ENCODE assay signal across 14 mouse cellular contexts in the genomic region with DNA sequence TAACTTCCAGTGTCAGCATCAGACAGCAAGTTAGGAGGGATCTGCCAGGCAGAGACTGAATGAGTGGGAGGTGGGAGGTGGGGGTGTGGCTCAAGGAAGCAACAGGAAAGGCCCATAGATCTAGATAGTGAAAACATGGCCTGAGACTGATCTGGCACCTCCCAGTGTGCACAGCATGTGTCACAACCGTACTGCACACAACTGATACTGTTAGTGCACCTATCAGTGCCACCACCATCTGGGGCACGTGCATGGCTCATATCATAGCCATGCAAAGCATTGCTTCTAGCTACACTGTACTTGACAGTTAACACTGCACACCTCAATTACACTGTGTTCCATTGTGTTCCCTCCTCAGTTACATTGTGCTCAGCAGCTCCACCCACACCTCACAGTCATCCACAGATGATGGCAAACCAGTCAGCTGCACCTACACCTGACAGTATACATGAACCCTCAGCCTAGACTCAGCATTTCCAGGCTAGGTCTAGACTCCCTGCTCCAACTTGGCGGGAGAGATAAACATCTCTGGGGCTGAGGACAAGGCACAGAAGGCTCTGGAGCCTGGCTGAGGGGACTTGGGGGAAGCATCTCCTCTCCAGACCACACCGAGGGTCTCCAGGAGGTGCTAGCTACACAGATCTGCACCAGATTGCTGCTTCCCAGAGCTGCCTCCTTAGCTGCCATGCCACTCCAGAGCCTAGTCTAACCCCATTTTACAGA.
DNase-seq lines count a peak whose midpoint lies in the region; ATAC-seq lines count a peak whose summit lies in the region.
"Had no signal": no experiment of that assay in that cellular context is flagged by ENCODE, and none has a peak within 500 bp of the region (broad histone marks: within the 10 kb centered on the region; RNA-seq: fewer than 3 reads in every experiment).

No protein-coding gene starts in this region.

- peak; percentile 36; the same call in 1 of the 2 replicates for ATAC-seq in forebrain, embryonic 16.5 days
- ATAC-seq in forebrain, embryonic 11.5 days (replicated peaks; ENCODE audit: low FRiP score), result no peak
- peak; percentile 51; the same call in 1 of the 2 replicates for ATAC-seq in kidney, embryonic 16.5 days (ENCODE audit: low FRiP score, low TSS enrichment)
- peak; percentile 78 for ATAC-seq in erythroid progenitor cell, adult 5-6 weeks (replicated peaks; ENCODE audit: low FRiP score, poor library complexity, severe bottlenecking)
- peak; percentile 84 for ATAC-seq in megakaryocyte progenitor cell, adult 5-6 weeks (replicated peaks; ENCODE audit: poor library complexity)
- ATAC-seq: inflammation-experienced regulatory T-cells, adult 6 months had no signal

- no peak overlapping the region for H3K27ac ChIP-seq in forebrain, embryonic 16.5 days (ENCODE audit: low read length)
- no peak overlapping the region for H3K27ac ChIP-seq in forebrain, embryonic 11.5 days (ENCODE audit: low read depth, low read length)
- H3K27ac ChIP-seq in kidney, embryonic 16.5 days (ENCODE audit: low read length), result no peak overlapping the region
- no peak overlapping the region for H3K27ac ChIP-seq in embryonic facial prominence, embryonic 10.5 days (replicated peaks)
- H3K27ac ChIP-seq: embryonic facial prominence, embryonic 15.5 days; limb, embryonic 12.5 days had no signal

- DNase-seq in forebrain, embryonic 11.5 days (ENCODE audit: low spot score), result no peak
- no peak for DNase-seq in kidney, adult 11 months
- DNase-seq in cerebellum, postnatal 10 days, result no peak
- no peak for DNase-seq in embryonic facial prominence, embryonic 10.5 days (ENCODE audit: low spot score)
- DNase-seq: cerebellum, postnatal 14 days; right cerebral cortex, postnatal 4 days had no signal

- H3K4me2 ChIP-seq in forebrain, embryonic 16.5 days (ENCODE audit: low read length), result no peak overlapping the region
- H3K4me2 ChIP-seq in forebrain, embryonic 11.5 days (ENCODE audit: low read depth, low read length, severe bottlenecking), result no peak overlapping the region
- no peak overlapping the region for H3K4me2 ChIP-seq in kidney, embryonic 16.5 days (replicated peaks; ENCODE audit: low read depth, low read length)
- H3K4me2 ChIP-seq: embryonic facial prominence, embryonic 15.5 days; limb, embryonic 12.5 days had no signal

- no peak overlapping the region for H3K4me3 ChIP-seq in forebrain, embryonic 16.5 days (replicated peaks; ENCODE audit: low read length)
- H3K4me3 ChIP-seq in forebrain, embryonic 11.5 days (ENCODE audit: low read depth, low read length), result no peak overlapping the region
- no peak overlapping the region for H3K4me3 ChIP-seq in kidney, embryonic 16.5 days (ENCODE audit: low read length)
- no peak overlapping the region for H3K4me3 ChIP-seq in embryonic facial prominence, embryonic 10.5 days
- H3K4me3 ChIP-seq: embryonic facial prominence, embryonic 15.5 days; limb, embryonic 12.5 days; myocyte had no signal

- H3K27me3 ChIP-seq in forebrain, embryonic 16.5 days (replicated peaks; ENCODE audit: control insufficient read depth, insufficient read depth, low read length), result no peaks in the 10 kb centered on the region
- no peaks in the 10 kb centered on the region for H3K27me3 ChIP-seq in forebrain, embryonic 11.5 days (ENCODE audit: control insufficient read depth, insufficient read depth, low read length)
- H3K27me3 ChIP-seq in kidney, embryonic 16.5 days (ENCODE audit: insufficient read depth, low read length), result no peaks in the 10 kb centered on the region
- no peaks in the 10 kb centered on the region for H3K27me3 ChIP-seq in embryonic facial prominence, embryonic 10.5 days (replicated peaks; ENCODE audit: low read depth, poor library complexity, severe bottlenecking)
- H3K27me3 ChIP-seq: embryonic facial prominence, embryonic 15.5 days; limb, embryonic 12.5 days had no signal

- no peaks in the 10 kb centered on the region for H3K9me3 ChIP-seq in forebrain, embryonic 16.5 days (ENCODE audit: control insufficient read depth, low read length)
- H3K9me3 ChIP-seq in forebrain, embryonic 11.5 days (ENCODE audit: control insufficient read depth, low read length), result no peaks in the 10 kb centered on the region
- H3K9me3 ChIP-seq in kidney, embryonic 16.5 days (ENCODE audit: low read length), result no peaks in the 10 kb centered on the region
- no peaks in the 10 kb centered on the region for H3K9me3 ChIP-seq in embryonic facial prominence, embryonic 10.5 days
- H3K9me3 ChIP-seq: embryonic facial prominence, embryonic 15.5 days; limb, embryonic 12.5 days had no signal

- WGBS in forebrain, embryonic 16.5 days, result 80% methylated on average over 4 of the region's 4 CpGs
- 80% methylated on average over 4 of the region's 4 CpGs for WGBS in forebrain, embryonic 11.5 days
- 57% methylated on average over 4 of the region's 4 CpGs for WGBS in kidney, embryonic 16.5 days
- WGBS in embryonic facial prominence, embryonic 10.5 days, result 73% methylated on average over 4 of the region's 4 CpGs

- no peak overlapping the region for H3K9ac ChIP-seq in forebrain, embryonic 16.5 days (replicated peaks; ENCODE audit: low read depth, low read length)
- H3K9ac ChIP-seq in forebrain, embryonic 11.5 days (ENCODE audit: low read length), result no peak overlapping the region
- H3K9ac ChIP-seq in kidney, embryonic 16.5 days (replicated peaks; ENCODE audit: low read length), result no peak overlapping the region
- H3K9ac ChIP-seq: embryonic facial prominence, embryonic 15.5 days; limb, embryonic 12.5 days had no signal

- H3K4me1 ChIP-seq in forebrain, embryonic 16.5 days (replicated peaks; ENCODE audit: control insufficient read depth, insufficient read depth, low read length), result 0 out of 2 replicates have a peak, but pooled peaks cover 2% of the 10 kb centered on the region
- no peaks in the 10 kb centered on the region for H3K4me1 ChIP-seq in forebrain, embryonic 11.5 days (replicated peaks; ENCODE audit: control insufficient read depth, insufficient read depth, low read length)
- H3K4me1 ChIP-seq in kidney, embryonic 16.5 days (ENCODE audit: insufficient read depth, low read length), result peaks cover 10% of the 10 kb centered on the region
- peaks cover 30% of the 10 kb centered on the region for H3K4me1 ChIP-seq in embryonic facial prominence, embryonic 10.5 days
- H3K4me1 ChIP-seq: embryonic facial prominence, embryonic 15.5 days had no signal

- H3K36me3 ChIP-seq in forebrain, embryonic 16.5 days (ENCODE audit: control insufficient read depth, insufficient read depth), result no peaks in the 10 kb centered on the region
- no peaks in the 10 kb centered on the region for H3K36me3 ChIP-seq in forebrain, embryonic 11.5 days (ENCODE audit: control insufficient read depth, insufficient read depth, low read length)
- H3K36me3 ChIP-seq in kidney, embryonic 16.5 days (ENCODE audit: insufficient read depth, low read length), result no peaks in the 10 kb centered on the region
- H3K36me3 ChIP-seq in embryonic facial prominence, embryonic 10.5 days (replicated peaks), result no peaks in the 10 kb centered on the region
- H3K36me3 ChIP-seq: embryonic facial prominence, embryonic 15.5 days; limb, embryonic 12.5 days had no signal
